Mouse (Mus musculus) spleen, postnatal 36 days (tissue): ENCODE results near the gene Ctxn2.
"Not testable (repeated sequence)": the region's sequence is repeated elsewhere in the genome, so short reads cannot be mapped to it uniquely, and the experiment has no call there.

Experiments used
- DNase-seq, 2 experiments: peaks; one replicate each; pipeline ENCODE4 v3.0.0; 2022; ENCODE audit warnings: low spot score in 2 of 2, mixed read lengths in 1 of 2

Ctxn2 gene

DNA sequence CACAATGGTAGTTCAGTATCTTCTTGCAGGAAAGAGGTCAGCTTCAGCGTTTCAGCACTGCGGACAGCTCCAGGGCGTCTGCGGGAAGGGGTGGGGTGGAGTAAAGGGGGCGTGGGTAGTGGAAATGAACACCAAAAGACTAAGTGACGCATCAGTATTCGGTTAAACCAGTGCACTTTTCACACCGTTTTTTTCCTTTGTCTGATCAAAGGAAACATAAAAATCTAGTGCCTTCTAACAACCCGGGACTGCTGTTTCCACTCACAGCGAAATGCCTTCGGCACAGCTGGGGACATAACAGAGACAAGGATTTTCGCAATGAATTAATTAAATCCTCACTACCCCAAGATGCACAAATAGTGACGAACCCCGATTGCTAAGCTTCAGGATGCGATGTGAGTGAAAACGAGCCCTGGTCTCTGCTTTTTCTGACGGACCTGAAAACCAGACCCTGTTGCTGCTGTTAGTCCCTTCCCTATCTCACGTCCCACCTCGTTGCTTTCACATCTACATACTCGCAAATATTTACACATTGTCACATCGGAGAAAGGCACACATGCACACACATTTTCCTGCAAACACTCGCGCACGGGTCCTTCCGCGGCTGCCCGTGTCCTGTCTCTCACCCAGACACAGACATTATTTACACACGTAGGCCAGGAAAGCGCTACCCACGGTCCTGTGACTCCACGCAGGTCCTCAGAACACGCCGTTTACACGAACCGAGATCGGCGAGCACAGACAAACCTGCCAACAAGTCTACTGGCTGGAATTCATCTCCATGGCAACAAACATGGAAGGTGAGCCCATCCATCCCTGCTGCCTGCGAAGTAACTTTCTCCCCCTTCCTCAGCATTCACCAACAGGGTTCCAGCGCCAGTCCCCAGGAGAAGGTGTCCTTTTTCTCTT is at the start of gene Ctxn2:
TSS of gene Ctxn2 (plus strand) at position 790 of the 909 bp plus-strand sequence.
- peak; percentile 16 to 34 for DNase-seq

DNA sequence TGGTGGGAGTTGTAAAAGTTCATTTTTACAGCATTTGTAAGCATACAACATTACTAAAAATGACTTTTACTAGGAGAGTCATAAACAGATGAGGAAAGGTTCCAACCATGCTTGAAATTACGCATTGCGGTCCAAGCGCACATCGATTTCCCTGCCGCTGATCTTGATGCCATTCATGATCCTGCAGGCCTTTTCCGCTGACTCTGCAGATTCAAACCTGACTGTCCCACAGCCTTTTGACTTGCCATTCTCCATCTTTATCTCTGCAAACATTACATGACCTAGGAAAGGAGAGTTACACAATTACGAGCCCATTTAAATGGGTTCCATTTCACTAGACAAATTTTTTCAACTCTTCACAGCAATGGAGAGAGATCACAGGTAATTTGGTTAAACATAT is 47.7 kb upstream of the Ctxn2 start:
- DNase-seq: no peak

DNA sequence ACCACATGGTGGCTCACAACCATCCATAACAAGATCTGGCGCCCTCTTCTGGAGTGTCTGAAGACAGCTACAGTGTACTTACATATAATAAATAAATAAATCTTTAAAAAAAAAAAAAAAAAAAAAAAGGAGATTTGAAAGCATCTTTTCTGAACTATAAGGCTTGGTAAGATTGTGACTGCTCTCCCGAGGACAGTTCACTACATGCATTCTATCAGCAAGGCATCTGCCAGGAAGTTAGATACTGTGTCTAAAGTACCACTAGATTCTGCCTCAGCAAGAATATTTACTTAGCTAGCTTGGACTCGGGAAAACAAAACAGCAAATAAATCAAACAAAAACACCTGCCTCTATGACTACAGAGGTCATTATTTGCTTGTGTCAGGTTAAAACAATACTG is 44.4 kb upstream of the Ctxn2 start:
- not testable (repeated sequence) for DNase-seq

DNA sequence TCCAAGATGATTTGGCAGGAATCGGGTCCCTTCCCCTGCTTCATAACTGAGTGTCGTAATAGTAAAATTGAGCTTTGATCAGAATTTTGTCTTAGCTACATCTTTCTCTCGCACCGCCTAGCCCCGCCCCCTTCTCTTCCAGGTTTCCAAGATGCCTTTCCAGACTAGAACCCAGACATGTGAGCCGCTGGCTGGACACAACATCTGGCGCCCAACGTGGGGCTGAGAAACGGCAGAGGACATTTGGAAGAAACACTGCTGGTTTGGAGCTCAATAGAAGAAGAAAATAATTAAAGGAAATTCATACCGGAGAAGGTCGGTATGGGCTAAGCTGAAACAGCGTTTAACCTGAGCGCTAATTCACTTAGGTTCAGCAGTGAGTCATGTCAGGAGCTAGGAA is 32.0 kb upstream of the Ctxn2 start:
- DNase-seq: not testable (repeated sequence)

DNA sequence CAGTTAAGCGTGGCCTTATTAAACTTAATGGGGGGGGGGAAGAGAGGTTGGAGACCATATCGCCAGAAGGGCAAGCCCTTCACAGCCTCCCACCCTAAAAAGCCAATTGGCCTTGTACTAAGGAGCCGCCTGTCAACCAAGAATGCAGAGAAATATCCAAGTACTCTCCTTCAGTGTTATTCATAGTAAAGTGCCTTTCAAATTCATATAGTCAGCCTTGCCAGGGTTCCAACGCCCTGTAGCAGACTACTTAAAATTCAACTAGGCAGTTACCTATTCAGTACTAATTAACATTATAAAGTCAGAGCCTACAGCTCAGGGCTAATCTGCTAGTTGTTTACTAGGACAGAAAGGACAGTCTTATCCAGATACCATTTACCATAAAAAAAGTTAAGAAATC is 30.0 kb upstream of the Ctxn2 start:
- DNase-seq: not testable (repeated sequence)

DNA sequence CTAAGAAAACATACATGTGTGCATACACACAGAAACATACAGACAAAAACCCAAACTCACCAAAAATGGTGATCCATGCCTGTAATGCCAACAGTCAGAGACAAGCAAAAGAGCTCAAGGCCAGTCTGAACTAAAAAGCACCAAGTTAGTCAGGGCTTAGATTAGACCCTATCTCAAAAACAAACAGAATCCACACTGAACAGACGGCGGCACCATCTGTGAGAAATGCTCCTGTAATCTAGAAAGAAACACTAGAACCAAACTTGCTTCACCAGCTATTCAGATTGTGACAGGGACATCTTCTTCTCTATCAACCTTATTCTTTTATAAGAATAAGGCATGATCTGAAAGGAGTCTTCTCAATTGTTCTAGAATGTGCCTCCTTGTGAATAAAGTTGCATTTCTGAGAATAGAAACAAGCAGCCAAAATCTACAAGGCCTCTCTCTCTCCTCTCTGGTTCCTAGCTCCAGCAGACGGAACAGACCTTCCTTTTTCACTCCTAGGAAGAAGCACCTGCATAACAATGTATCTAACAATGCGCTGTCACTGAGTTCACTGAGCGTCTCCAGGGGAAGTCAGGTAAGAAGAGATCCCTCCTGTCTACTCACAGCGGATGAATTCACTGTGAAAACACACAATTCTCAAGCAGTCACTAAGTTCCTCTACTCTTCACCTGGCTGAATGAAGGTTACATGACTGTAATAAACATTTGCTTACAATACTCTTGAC is 16.9 kb upstream of the Ctxn2 start:
- no peak for DNase-seq

DNA sequence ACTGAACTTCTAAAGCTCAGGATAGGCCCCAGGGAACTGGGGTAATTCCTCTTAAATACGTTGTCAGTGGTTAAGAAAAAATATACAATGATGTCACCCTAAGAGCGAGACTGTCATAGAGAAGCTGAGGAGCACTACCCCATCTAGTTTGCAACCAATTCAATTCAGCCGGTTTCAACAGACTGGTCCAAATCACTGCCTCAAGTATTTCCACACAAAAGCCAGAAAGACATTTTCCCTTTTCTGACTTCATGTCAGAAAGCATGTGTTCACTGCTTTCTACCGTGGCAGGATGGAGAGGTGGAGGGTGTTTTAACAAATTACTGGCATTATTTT is 14.2 kb upstream of the Ctxn2 start:
- DNase-seq: no peak

DNA sequence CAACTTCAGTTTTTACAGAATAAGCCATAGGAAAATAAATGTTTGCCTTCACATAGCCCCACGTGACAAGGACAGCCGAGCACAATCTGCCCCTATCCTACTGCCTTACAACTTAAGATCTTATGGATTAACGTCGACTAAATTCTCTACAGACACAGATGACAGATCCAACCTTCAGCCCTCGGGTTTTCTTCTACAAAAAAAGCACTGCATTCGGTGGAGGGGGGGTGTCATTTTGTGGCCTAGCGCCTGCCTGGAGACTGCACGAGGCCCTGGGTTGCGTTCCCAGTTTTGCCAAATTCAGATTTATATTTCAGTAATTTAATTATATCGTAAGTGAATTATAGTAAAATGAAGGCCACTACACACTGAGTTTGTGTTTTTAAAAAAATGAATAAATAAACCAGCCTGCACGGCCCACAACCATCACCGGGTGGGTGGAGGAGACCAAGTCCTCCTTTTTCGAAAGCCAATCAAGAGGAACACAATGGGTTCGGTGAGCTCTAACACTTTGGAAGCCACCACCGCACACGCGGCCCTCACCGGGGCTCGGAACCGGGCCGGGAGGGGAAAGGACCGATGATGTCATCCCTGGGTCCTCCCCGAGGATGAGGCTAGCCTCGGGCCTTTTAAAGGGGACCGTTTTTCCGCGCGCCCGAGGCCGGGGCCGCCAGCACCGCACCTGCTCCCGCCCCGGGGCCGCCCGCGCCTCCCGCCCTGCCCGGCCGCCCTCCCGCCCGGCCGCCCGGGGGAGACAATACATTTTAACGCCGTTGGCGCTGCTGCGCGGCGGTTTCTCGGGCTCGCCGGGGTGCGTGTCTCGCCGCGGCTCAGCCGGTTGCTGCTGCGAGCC is 13.6 kb upstream of the Ctxn2 start:
- peak; percentile 31 for DNase-seq

DNA sequence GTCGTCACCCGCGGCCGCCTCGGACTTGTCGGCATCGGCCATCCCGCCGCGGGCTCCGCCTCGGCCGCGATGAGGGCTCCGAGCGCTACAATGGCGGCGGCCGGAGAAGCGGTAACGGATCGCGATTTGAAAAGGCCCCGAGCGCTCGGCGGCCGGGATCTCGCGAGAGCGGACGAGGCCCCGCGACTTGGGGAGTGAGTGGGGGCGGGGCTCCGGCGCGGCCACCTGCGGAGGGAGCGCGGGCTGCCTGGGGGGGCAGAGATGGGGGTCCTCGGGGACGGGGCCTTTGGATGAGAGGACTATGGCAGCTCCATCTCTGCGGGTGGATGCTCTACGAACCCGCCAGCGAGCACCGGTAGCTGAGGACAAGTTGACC is 13.0 kb upstream of the Ctxn2 start, which contains the start of gene Myef2:
TSS of gene Myef2 (minus strand) at position 185 of the 376 bp plus-strand sequence.
- peak; percentile 77 to 83 for DNase-seq

DNA sequence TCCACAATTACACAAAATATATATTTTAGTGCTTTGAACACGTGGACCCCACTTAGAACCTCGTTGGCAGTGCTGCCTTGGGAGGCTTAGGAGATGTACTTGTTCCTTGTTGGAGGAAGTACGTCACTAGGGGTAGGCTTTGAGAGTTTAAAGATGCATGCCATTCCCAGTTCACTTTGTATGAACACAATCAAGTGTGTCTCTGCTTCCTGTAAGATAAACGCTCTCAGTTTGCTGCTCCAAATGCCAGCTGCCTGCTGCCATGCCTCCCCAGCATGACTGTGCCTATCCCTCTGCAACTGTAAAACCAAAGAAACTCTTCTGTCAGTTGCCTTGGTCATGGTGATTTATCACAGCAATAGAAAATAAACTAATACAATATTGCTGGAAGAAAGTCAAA is 10.7 kb upstream of the Ctxn2 start:
- no peak for DNase-seq

DNA sequence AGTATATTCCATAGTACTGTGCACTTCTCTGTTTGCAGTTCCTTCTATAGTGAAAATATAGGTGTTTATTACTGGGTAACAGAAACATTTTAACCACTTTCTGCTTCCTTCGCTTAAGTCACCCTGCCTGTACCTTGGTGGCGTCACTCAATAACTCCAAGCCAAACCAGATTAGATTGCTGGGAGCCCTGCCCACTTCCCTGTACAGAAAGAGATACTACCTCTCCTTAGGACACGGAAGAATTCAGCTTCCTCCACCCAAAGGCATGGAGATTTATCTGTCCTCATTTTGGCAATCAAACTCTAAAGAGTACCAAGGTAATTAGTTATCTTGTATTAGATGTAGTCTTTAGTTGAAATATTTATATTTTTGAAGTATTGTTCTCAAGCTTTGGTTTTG is 9.7 kb upstream of the Ctxn2 start:
- no peak for DNase-seq

DNA sequence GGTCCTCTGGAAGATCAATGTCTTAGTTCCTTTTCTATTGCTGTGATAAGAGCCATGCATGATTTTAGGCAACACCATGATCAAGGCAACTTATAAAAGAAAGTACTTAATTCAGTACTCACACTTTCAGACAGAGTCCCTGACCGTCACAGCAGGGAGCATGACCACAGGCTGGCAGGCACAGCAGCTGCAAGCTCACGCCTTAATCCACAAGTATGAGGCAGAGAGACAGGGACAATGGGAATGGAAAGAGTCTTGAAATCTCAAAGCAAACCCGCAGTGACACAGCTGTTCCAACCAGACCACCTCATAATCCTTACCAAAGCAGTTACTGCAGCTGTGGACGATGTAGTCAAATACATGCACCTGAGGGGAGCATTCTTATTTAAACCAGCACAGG is 2.4 kb upstream of the Ctxn2 start:
- no peak for DNase-seq

DNA sequence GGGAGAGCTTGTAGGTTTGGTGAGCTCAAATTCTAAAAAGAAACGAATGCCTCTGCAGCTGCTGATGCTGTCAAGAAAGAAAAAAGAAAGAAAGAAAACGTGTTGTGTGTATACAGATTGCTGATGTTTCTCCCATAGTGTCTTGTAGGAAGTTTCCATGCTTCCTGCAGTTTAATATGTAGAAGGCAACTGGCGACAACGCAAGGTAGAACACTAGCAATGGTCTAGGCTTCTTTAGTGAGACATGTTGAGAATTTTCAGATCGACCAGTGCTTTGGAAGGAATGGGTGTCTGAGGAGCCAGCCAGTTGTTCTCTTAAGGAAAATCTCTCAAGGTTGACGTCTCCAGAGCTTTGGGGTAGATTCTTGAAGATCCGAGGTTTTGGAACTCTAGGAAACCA is 354 bp downstream of the Ctxn2 start:
- DNase-seq: no peak

DNA sequence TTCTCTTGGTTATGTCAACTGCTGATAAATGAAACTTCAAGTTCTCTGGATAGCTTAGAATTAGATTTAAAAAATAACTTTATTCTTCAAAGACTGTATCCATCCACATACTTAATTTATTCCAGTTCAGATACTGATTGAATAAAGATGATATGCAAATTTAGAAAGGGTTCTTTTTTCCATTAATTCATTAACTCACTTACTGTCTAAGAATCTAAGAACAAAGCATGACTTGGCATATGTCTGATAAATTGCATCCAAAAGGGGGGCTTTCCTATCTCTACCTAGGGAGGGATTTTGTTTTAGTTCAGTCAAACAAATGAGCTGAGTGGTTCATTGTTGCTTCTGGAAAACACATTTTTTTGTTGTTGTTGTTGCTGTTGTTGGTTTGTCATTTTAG is 5.8 kb downstream of the Ctxn2 start:
- no peak for DNase-seq

DNA sequence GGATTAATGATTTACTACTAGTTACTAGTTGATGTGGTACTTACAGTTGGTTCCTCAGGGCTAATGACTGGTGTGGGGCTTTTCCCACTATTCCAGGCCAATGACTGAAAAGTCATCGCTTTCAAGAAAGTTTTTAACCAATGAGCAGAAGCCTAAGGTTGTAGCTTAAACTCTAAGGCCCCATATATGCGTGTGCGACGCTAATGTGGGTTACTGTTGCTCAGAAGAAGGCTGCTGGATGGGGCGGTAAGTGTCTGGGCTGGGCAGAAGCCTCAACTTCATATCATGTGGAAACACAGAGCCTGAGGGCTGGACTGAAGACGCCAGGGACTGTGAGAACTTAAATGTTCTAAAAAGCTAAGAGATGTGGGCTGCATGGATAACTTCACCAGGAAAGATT is 15.9 kb downstream of the Ctxn2 start, which contains the start of gene Slc12a1:
TSS of gene Slc12a1 (plus strand) at position 118 of the 400 bp plus-strand sequence.
- no peak for DNase-seq

DNA sequence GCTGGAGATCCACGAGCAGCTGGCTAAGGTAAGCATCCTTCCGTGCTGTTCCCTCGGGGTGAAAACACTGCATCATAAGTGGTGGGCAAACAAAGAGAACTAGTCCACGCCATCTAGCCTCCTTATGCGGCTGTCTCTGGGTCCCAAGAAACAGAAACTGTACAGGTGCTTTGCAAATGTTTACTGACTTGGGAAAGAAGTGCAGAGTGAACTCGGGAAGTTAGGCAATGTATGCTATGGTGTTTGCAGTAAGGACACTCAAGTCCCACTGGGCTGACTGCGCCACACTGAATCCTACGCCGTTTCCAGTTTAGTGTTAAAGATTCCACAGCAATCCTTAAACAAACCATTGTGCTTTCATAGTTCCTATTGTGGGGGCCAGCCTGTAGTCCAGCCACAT is 17.8 kb downstream of the Ctxn2 start:
- no peak for DNase-seq

DNA sequence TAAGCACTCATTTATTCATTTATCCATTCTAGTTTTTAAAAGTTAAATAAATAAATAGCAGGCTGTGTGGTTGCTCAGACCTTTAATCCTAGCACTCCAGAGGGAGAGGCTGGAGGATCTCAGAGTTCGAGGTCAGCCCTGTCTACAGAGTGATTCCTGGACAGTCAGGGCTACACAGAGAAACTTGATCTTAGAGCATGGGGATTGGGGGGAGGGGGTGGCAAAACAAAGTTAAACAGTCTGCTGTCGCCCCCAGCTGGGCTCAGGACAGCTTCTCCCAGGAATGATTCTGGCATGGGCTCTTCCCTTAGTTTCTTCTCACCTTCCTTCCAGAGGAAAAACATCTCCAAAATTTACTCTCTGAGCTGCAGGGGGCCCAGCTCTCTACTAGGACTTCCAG is 19.0 kb downstream of the Ctxn2 start:
- no peak for DNase-seq

DNA sequence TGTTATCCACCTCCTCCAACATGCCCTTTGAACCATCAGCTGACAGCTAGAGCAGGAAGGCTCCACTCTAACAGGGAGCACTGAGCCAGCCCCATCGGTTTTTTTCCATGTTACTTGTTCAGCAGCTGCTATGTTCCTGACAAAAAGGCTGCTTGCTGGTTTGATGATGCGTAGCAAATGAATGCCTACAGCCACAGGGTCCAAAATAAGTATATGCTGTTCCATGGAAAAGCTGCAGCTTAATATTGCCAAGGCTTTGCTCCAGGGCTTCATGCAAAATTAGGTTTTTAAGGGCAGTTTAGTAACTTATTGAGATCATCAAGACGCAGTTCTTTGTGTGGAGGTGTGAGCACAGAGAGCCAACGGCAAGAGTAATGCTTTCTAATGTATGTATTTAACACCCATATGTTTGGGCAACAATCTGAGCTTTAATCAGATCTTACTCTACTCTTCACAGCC is 25.5 kb downstream of the Ctxn2 start:
- no peak for DNase-seq

DNA sequence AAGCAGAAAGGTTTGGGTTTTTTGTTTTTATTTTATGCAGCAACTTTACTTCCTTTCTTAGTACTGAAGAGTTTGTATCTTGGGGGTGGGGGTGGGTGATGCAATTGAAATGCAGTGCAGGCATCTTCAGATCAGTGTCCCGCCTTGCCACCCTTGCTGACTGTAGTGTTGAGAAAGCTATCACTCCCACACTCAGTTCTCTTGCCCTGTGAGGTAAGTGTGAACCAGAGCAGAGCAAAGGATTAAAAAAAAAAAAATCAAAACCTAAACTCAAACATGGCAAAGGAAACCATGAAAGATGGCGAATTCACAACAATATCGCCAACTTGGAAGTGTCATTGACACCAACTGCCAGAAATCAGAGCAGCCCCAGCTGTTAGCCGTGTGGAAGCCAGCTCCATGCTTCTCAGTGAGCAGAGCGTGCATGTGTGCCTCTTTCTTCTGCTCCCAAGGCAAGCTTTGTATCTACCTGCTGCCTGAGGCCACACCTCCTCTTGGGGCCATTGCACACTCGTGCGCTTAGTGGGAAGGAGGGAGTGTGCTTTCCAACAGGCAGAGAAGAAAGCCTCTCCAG is 41.8 kb downstream of the Ctxn2 start:
- no peak for DNase-seq

DNA sequence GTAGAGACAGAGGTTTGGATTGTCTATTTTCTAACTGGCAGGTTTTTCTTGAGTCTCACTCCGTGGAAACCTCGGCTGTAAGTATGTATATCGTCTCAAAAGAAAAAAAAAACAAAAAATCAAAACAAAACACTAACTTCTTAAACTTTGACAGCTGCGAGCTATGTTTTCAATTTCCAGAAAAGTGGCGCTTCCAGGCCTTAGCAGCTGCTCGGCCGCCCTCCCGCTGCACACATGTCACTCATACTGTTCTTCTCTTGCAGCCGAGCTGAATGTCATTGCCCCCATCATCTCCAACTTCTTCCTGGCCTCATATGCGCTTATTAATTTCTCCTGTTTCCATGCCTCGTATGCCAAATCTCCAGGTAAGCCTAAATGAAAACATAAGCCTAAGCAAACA is 51.4 kb downstream of the Ctxn2 start:
- DNase-seq: no peak

DNA sequence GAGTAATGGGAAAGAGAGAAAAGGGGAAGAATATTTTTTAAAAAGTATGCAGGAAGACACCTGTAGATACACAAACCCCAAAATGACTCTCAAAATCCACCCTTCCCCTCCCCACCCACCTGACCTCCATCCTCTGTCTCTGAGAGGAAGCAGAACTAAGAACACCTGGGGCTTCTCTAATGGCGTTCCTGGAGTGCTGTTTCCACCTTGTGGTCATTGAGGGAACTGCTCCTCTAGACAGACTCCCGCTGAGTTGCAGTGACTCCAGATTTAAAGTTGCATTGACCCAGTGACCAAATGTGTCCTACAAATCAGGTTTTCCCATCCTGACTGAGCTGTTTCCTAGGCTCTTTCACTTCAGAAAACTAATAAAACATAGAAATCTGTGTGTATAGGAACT is 52.7 kb downstream of the Ctxn2 start:
- DNase-seq: peak; percentile 8 to 17

DNA sequence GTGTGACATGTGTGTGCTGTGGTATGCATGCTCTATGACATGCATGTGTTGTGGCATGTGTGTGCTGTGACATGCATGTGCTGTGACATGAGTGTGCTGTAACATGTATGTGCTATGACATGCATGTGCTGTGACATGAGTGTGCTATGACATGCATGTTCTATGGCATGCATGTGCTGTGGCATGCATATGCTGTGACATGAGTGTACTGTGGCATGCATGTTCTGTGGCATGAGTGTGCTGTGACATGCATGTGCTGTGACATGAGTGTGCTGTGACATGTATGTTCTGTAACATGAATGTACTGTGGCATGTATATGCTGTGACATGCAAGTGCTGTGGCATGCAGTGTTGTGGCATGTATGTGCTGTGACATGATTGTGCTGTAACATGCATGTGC is 56.4 kb downstream of the Ctxn2 start:
- no peak for DNase-seq
